Mouse (Mus musculus) lung, embryonic 15.5 days (tissue): ENCODE results near the gene Rnf225. TPM values are rescaled to one million over a fixed set of nuclear protein-coding genes. Genes with fewer than 3 reads are reported as not detected.

Experiments used
- ATAC-seq: fragments of 200-750 bp; cut with Nextera tagmentation; 2 replicates; pipeline ENCODE4 v1.8.0; 2017; ENCODE audit warnings: moderate number of reproducible peaks, borderline replicate concordance; ENCODE audit not compliant: low FRiP score, low TSS enrichment; ENCODE audit errors: extremely low read depth
- H3K27ac ChIP-seq: fragments of 300-500 bp; sonication (generic); 2 replicates; pipeline ENCODE4 v1.5.1; 2015; ENCODE audit warnings: moderate library complexity, mild to moderate bottlenecking, inconsistent platforms
- H3K27me3 ChIP-seq: fragments of 300-500 bp; sonication (generic); 2 replicates; pipeline ENCODE4 v1.6.1; 2015; ENCODE audit warnings: inconsistent platforms
- H3K36me3 ChIP-seq: fragments of 300-500 bp; sonication (generic); 2 replicates; pipeline ENCODE4 v1.6.1; 2015; ENCODE audit warnings: inconsistent platforms
- H3K4me1 ChIP-seq: fragments of 300-500 bp; sonication (generic); 2 replicates; pipeline ENCODE4 v1.6.1; 2015; ENCODE audit warnings: inconsistent platforms
- H3K4me2 ChIP-seq: fragments of 300-500 bp; sonication (generic); 2 replicates; pipeline ENCODE4 v1.6.1; 2015; ENCODE audit warnings: inconsistent platforms, mild to moderate bottlenecking, moderate library complexity
- H3K4me3 ChIP-seq: fragments of 300-500 bp; sonication (generic); 2 replicates; pipeline ENCODE4 v1.5.1; 2015; ENCODE audit warnings: mild to moderate bottlenecking, inconsistent platforms
- H3K9ac ChIP-seq: fragments of 300-500 bp; sonication (generic); 2 replicates; pipeline ENCODE4 v1.6.1; 2015; ENCODE audit warnings: inconsistent platforms
- H3K9me3 ChIP-seq: fragments of 300-500 bp; sonication (generic); 2 replicates; pipeline ENCODE4 v1.6.1; 2016; ENCODE audit warnings: inconsistent platforms
- WGBS: fragments of 180-500 bp; shearing (Covaris S2); methylation state at CpG from one replicate; pipeline ENCODE4 v1.1.7; 2015; 5-methylcytosine and 5-hydroxymethylcytosine counted together
- polyA plus RNA-seq: library from polyadenylated mRNA; unstranded; fragments of >200 nt; fragmentation: Nextera tagmentation; extraction: Ambion mirVana; gene quantifications from 2 replicates; pipeline ENCODE4 v1.2.1, GENCODE M21; 2015

The Rnf225 gene
- polyA plus RNA-seq, 1 experiment from 2014 or later = 0.98 TPM

GRCm38 (mm10) chr7:12966104-12966845 is 39.1 kb downstream of the Rnf225 start:
- peak; percentile 66 for ATAC-seq
- Histone ChIP-seq H3K9ac (peak overlapping the region; percentile 94), H3K36me3 (peaks cover 28% of the 10 kb centered on the region), H3K4me1 (peaks cover 27% of the 10 kb centered on the region), H3K27me3 (no peaks in the 10 kb centered on the region), H3K4me2 (peak overlapping the region; percentile 93), H3K27ac (peak overlapping the region; percentile 94), H3K9me3 (no peaks in the 10 kb centered on the region), H3K4me3 (peak overlapping the region; percentile 91)
- 1% methylated on average over 29 of the region's 29 CpGs for WGBS

- H3K36me3 ChIP-seq = peaks cover 43% of the 10 kb centered on the region
- no peak for ATAC-seq
- no peaks in the 10 kb centered on the region for H3K27me3 ChIP-seq
- no peak overlapping the region for H3K4me3 ChIP-seq
- H3K4me1 ChIP-seq = peaks cover 13% of the 10 kb centered on the region
- no peak overlapping the region for H3K9ac ChIP-seq
- H3K4me2 ChIP-seq = no peak overlapping the region
- WGBS = 93% methylated on average over 25 of the region's 25 CpGs
- no peaks in the 10 kb centered on the region for H3K9me3 ChIP-seq
- H3K27ac ChIP-seq = no peak overlapping the region
These were observed 43.7 kb downstream of the Rnf225 start for GRCm38 (mm10) chr7:12970906-12971305.

GRCm38 (mm10) chr7:12977682-12978389 is 50.6 kb downstream of the Rnf225 start, which contains the start of gene Zfp446:
TSS of gene Zfp446 (plus strand) at chr7:12977848.
- Histone ChIP-seq H3K4me1 (peaks cover 22% of the 10 kb centered on the region), H3K36me3 (0 out of 2 replicates have a peak, but pooled peaks cover 3% of the 10 kb centered on the region), H3K9ac (peak within 1 kb of the TSS; percentile 67), H3K9me3 (no peaks in the 10 kb centered on the region), H3K4me2 (peak within 1 kb of the TSS; percentile 75), H3K4me3 (peak within 1 kb of the TSS; percentile 85), H3K27ac (peak within 1 kb of the TSS; percentile 98), H3K27me3 (no peaks in the 10 kb centered on the region)
- peak; percentile 99 for ATAC-seq
- WGBS = under 1% methylated on average over 49 of the region's 49 CpGs

- WGBS = 79% methylated on average over 18 of the region's 18 CpGs
- Histone ChIP-seq H3K4me3 (peak overlapping the region; percentile 85), H3K4me2 (peak overlapping the region; percentile 75), H3K27ac (peak overlapping the region; percentile 98; the same call in 1 of the 2 replicates), H3K9me3 (no peaks in the 10 kb centered on the region), H3K27me3 (no peaks in the 10 kb centered on the region), H3K9ac (0 out of 2 replicates have a peak overlapping the region, but pooled peaks have one; percentile 59), H3K36me3 (0 out of 2 replicates have a peak, but pooled peaks cover 3% of the 10 kb centered on the region), H3K4me1 (peaks cover 22% of the 10 kb centered on the region)
- ATAC-seq = no peak
These were observed 51.9 kb downstream of the Rnf225 start for GRCm38 (mm10) chr7:12978931-12979722.

GRCm38 (mm10) chr7:12979776-12980175 is 52.6 kb downstream of the Rnf225 start:
- no peak overlapping the region for H3K9ac ChIP-seq
- H3K27me3 ChIP-seq = no peaks in the 10 kb centered on the region
- 0 out of 2 replicates have a peak, but pooled peaks cover 3% of the 10 kb centered on the region for H3K36me3 ChIP-seq
- no peak overlapping the region for H3K27ac ChIP-seq
- 62% methylated on average over 6 of the region's 6 CpGs for WGBS
- H3K4me3 ChIP-seq = no peak overlapping the region
- no peak overlapping the region for H3K4me2 ChIP-seq
- no peaks in the 10 kb centered on the region for H3K9me3 ChIP-seq
- peaks cover 22% of the 10 kb centered on the region for H3K4me1 ChIP-seq
- ATAC-seq = no peak

- peaks cover 22% of the 10 kb centered on the region for H3K4me1 ChIP-seq
- no peak for ATAC-seq
- H3K9ac ChIP-seq = no peak overlapping the region
- 81% methylated on average over 7 of the region's 7 CpGs for WGBS
- H3K27ac ChIP-seq = no peak overlapping the region
- no peaks in the 10 kb centered on the region for H3K9me3 ChIP-seq
- no peak overlapping the region for H3K4me2 ChIP-seq
- H3K27me3 ChIP-seq = no peaks in the 10 kb centered on the region
- H3K36me3 ChIP-seq = 0 out of 2 replicates have a peak, but pooled peaks cover 3% of the 10 kb centered on the region
- no peak overlapping the region for H3K4me3 ChIP-seq
These were observed 53.1 kb downstream of the Rnf225 start for GRCm38 (mm10) chr7:12980291-12980690.

Other genes starting within 250 kb of the Rnf225 start
- gene Vmn2r55, start 242.4 kb upstream of the Rnf225 start, polyA plus RNA-seq = not detected in 2 replicates
- gene Vmn2r56, start 192.4 kb upstream of the Rnf225 start, polyA plus RNA-seq = not detected in 2 replicates
- 6.0 and 6.6 TPM in 2 replicates for gene Zscan18, start 123.8 kb upstream of the Rnf225 start, polyA plus RNA-seq
- gene Zfp329, start 108.6 kb upstream of the Rnf225 start, polyA plus RNA-seq = 12.5 and 14.2 TPM in 2 replicates
- 40.0 and 48.4 TPM in 2 replicates for gene Zfp110, start 92.7 kb upstream of the Rnf225 start, polyA plus RNA-seq
- gene Zfp128, start 46.2 kb upstream of the Rnf225 start, polyA plus RNA-seq = 4.9 and 5.2 TPM in 2 replicates
- 16.1 and 17.1 TPM in 2 replicates for gene Zscan22, start 29.6 kb upstream of the Rnf225 start, polyA plus RNA-seq
- gene Rps5, start 5.1 kb upstream of the Rnf225 start, polyA plus RNA-seq = 1,008 and 1,109 TPM in 2 replicates
- 10.9 and 11.0 TPM in 2 replicates for gene Zfp324, start 38.4 kb downstream of the Rnf225 start, polyA plus RNA-seq
- 9.7 and 10.5 TPM in 2 replicates for gene Zfp446, start 50.4 kb downstream of the Rnf225 start, polyA plus RNA-seq
- gene Slc27a5, start 70.8 kb downstream of the Rnf225 start, polyA plus RNA-seq = 0.09 TPM in 1 of 2 replicates, not detected in the other
- 294 and 302 TPM in 2 replicates for gene Trim28, start 71.7 kb downstream of the Rnf225 start, polyA plus RNA-seq
- gene Zbtb45, start 82.6 kb downstream of the Rnf225 start, polyA plus RNA-seq = 24.8 and 27.8 TPM in 2 replicates
- gene Chmp2a, start 107.4 kb downstream of the Rnf225 start, polyA plus RNA-seq = 138 and 140 TPM in 2 replicates
- gene Ube2m, start 110.9 kb downstream of the Rnf225 start, polyA plus RNA-seq = 114 and 122 TPM in 2 replicates
- gene Mzf1, start 127.3 kb downstream of the Rnf225 start, polyA plus RNA-seq = 2.9 and 3.1 TPM in 2 replicates
- not detected in 2 replicates for gene Vmn1r85, start 167.8 kb downstream of the Rnf225 start, polyA plus RNA-seq
- gene Vmn1r86, start 192.5 kb downstream of the Rnf225 start, polyA plus RNA-seq = not detected in 2 replicates
- not detected in 2 replicates for gene Vmn1r87, start 212.7 kb downstream of the Rnf225 start, polyA plus RNA-seq
- gene Vmn1r88, start 232.2 kb downstream of the Rnf225 start, polyA plus RNA-seq = not detected in 2 replicates